Mouse (Mus musculus) liver (tissue): ENCODE measurements around the gene Ncr1.
"Not testable (repeated sequence)": the region's sequence is repeated elsewhere in the genome, so short reads cannot be mapped to it uniquely, and the experiment has no call there.

ENCODE experiments used
- DNase-seq: peaks from one replicate; pipeline ENCODE4 v3.0.0-alpha.2; 2020; ENCODE audit warnings: mixed read lengths

Gene Ncr1

GRCm38 (mm10) chr7:4337509-4337908, at the start of gene Ncr1:
Gene Ncr1 (plus strand): TSS chr7:4337724.
- DNase-seq = no peak

GRCm38 (mm10) chr7:4292638-4293037, 44.9 kb upstream of the Ncr1 start:
- DNase-seq = no peak

- DNase-seq = no peak
These were observed 40.3 kb upstream of the Ncr1 start for GRCm38 (mm10) chr7:4297189-4297588.

GRCm38 (mm10) chr7:4300166-4300565, 37.4 kb upstream of the Ncr1 start:
- DNase-seq = no peak

- DNase-seq = no peak
These were observed 34.1 kb upstream of the Ncr1 start for GRCm38 (mm10) chr7:4303457-4303856.

- DNase-seq = not testable (repeated sequence)
These were observed 24.4 kb upstream of the Ncr1 start for GRCm38 (mm10) chr7:4313109-4313508.

GRCm38 (mm10) chr7:4313531-4313930, 24.0 kb upstream of the Ncr1 start:
- not testable (repeated sequence) for DNase-seq

- DNase-seq = no peak
These were observed 14.2 kb upstream of the Ncr1 start for GRCm38 (mm10) chr7:4323301-4323700.

GRCm38 (mm10) chr7:4373521-4373920, 36.0 kb downstream of the Ncr1 start:
- DNase-seq = no peak
